Mouse (Mus musculus): ENCODE data around the gene Tecpr2.
"Not testable (repeated sequence)": the region's sequence is repeated elsewhere in the genome, so short reads cannot be mapped to it uniquely, and the experiment has no call there.

Tecpr2 gene

GRCm38 (mm10) chr12:110889036-110890020 is at the start of gene Tecpr2, which contains the start of gene Cinp:
Gene Tecpr2, plus strand, starts transcription at chr12:110889264.
Gene Cinp, minus strand, starts transcription at chr12:110889145.
- DNase-seq (ENCODE audit: low read depth in 2 of 2, low spot score in 2 of 2), result peak; percentile 94 to 95

GRCm38 (mm10) chr12:110840348-110841198 is 48.5 kb upstream of the Tecpr2 start, which contains the start of gene Mok:
Gene Mok, minus strand, starts transcription at chr12:110840939.
- peak; percentile 94 to 95 for DNase-seq (ENCODE audit: low read depth in 2 of 2, low spot score in 2 of 2)

GRCm38 (mm10) chr12:110841731-110842493 is 47.2 kb upstream of the Tecpr2 start:
- DNase-seq (ENCODE audit: low read depth in 2 of 2, low spot score in 2 of 2), result no peak

- peak; percentile 78 to 84 for DNase-seq (ENCODE audit: low read depth in 2 of 2, low spot score in 2 of 2)
Measured at GRCm38 (mm10) chr12:110843194-110844048, 45.6 kb upstream of the Tecpr2 start.

GRCm38 (mm10) chr12:110844227-110845130 is 44.6 kb upstream of the Tecpr2 start:
- DNase-seq (ENCODE audit: low read depth in 2 of 2, low spot score in 2 of 2), result peak in 1 of 2 experiments; percentile 14

- DNase-seq (ENCODE audit: low read depth in 2 of 2, low spot score in 2 of 2), result peak; percentile 18 to 26
Measured at GRCm38 (mm10) chr12:110845131-110845880, 43.8 kb upstream of the Tecpr2 start.

- no peak for DNase-seq (ENCODE audit: low read depth in 2 of 2, low spot score in 2 of 2)
Measured at GRCm38 (mm10) chr12:110846191-110846765, 42.8 kb upstream of the Tecpr2 start.

GRCm38 (mm10) chr12:110850010-110850928 is 38.8 kb upstream of the Tecpr2 start, which contains the start of gene Zfp839:
Gene Zfp839, plus strand, starts transcription at chr12:110850253.
- peak; percentile 17 to 50 for DNase-seq (ENCODE audit: low read depth in 2 of 2, low spot score in 2 of 2)

GRCm38 (mm10) chr12:110850929-110851256 is 38.2 kb upstream of the Tecpr2 start:
- DNase-seq (ENCODE audit: low read depth in 2 of 2, low spot score in 2 of 2), result no peak

GRCm38 (mm10) chr12:110851414-110851813 is 37.6 kb upstream of the Tecpr2 start:
- DNase-seq (ENCODE audit: low read depth in 2 of 2, low spot score in 2 of 2), result peak in 1 of 2 experiments; percentile 20

GRCm38 (mm10) chr12:110851923-110852322 is 37.1 kb upstream of the Tecpr2 start:
- DNase-seq (ENCODE audit: low read depth in 2 of 2, low spot score in 2 of 2), result no peak

- DNase-seq (ENCODE audit: low read depth in 2 of 2, low spot score in 2 of 2), result no peak
Measured at GRCm38 (mm10) chr12:110854786-110855737, 34.0 kb upstream of the Tecpr2 start.

- DNase-seq (ENCODE audit: low read depth in 2 of 2, low spot score in 2 of 2), result peak; percentile 22 to 32
Measured at GRCm38 (mm10) chr12:110857196-110857595, 31.9 kb upstream of the Tecpr2 start.

- DNase-seq (ENCODE audit: low read depth in 2 of 2, low spot score in 2 of 2), result not testable (repeated sequence)
Measured at GRCm38 (mm10) chr12:110858681-110859080, 30.4 kb upstream of the Tecpr2 start.

GRCm38 (mm10) chr12:110860293-110860692 is 28.8 kb upstream of the Tecpr2 start:
- DNase-seq (ENCODE audit: low read depth in 2 of 2, low spot score in 2 of 2), result no peak

Data from CD8-positive naive resting alpha-beta T cell, adult 2 months (primary cell).